Mouse (Mus musculus) ovary, adult 18-20 months (tissue): ENCODE data around the gene 2010315B03Rik.

Experiments
- DNase-seq: peaks from one replicate; pipeline ENCODE4 v3.0.0; 2022; ENCODE audit warnings: low spot score, mixed read lengths

Gene 2010315B03Rik

DNA sequence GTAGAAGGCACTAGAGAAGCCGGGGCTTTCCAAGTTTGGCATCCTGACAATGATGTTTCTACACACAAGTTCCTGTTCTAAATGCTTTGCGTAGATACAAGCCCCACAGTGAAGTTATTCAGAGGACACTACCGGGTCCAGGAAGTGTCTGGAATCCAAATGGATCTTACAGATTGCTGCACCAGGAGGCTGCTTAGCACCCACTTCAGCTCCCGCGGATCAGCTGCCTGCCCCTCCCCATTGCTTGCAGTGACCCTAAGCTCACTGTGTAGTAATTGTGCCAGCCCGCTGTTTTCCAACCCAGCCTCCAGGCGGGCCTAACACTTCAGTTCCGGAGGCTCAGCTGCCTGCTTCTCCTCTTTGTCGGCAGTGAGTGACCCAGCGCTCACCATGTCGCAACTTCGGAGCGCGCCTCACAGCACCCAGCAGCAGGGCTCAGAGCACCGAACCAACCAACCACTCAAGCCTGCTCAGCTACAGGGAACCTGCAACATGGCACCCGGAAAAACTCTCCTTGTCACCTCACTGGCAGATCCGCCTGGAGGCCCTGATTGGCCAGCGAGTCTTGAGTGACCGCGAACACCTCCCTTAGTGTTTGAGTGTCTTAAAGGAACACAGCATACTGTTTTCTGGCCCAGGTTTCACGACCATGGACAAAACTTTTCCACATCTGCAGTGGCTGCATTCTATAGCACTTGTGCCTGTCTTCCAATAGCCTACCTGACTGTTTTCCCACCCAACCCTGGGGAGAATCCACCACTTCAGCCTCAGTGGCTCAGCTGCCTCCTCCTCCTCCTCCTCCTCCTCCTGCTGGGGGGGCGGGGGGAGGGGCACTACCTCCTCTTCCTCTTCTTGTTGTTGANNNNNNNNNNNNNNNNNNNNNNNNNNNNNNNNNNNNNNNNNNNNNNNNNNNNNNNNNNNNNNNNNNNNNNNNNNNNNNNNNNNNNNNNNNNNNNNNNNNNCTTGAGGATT, at the start of gene 2010315B03Rik:
Gene 2010315B03Rik, minus strand, starts transcription at position 526 of the 972 bp plus-strand sequence.
- peak; percentile 80 for DNase-seq

DNA sequence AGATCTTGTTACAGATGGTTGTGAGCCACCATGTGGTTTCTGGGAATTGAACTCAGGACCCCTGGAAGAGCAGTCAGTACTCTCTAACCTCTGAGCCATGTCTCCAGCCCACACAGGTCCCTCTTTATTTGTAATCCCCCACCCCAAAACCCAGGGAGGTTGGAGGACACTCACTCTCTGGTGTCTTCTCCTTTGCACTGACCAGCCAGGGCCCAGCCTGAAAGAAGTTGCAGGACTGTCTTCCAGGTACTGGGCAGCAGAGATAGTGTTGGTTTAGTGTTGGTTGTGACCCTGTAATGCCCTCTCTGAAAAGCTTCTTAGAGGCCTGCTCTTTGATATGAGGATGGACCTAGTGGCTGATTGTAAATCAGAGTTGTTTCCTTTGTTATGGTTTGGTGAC, 994 bp downstream of the 2010315B03Rik start:
- no peak for DNase-seq

DNA sequence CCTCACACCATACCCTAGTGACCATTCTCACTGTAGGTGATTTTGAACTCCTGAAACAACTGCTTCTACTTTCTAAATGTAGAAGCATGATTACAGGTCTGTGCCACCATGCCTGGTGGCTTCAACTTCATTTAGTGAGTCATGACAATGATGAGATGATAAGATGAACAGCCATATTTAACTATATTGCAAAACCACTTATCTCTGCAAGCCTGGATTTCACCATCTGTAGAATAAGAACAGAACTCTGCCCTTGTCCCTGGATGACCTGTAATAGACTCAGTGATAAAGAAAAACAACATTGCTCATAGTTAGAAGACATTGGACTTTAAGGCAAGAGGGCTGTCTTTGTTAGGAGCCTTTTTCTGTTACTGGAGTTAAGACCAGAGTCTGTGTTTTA, 24.2 kb downstream of the 2010315B03Rik start:
- no peak for DNase-seq

DNA sequence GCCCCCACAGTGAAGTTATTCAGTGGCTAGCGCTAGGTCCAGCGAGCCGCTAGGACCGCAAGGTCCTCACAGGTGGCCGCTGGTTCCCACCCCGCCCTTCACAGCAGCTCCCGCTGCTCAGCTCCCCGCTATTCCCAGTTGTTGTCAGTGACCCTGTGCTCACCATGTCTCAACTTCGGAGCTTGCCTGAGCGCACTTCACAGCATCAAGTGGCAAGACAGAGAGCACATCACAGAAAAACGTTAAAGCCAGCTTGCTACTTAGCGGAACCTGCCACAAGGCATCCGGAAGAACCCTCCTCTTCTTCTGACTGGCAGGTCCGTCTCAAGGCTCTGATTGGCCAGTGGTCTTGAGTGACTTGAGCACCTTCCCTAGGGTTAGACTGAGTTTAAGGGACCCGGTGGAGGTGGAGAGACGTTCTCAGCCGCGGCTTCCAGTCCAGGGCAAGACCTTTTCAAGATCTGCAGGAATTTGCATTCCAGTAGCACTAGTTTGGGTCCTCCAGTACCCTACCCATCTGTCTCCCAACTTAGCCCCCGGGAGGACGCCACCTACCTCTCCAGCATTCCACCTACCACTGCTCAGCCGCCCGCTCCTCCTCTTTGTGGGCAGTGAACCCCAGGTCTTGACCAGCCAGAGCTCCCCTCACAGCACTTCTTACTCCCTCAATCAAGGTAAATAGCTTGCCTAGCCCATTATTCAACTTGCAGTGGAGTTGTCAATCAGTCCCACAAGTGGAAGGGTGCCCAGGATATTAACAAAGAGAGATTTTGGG, 30.4 kb downstream of the 2010315B03Rik start:
- DNase-seq: peak; percentile 80

DNA sequence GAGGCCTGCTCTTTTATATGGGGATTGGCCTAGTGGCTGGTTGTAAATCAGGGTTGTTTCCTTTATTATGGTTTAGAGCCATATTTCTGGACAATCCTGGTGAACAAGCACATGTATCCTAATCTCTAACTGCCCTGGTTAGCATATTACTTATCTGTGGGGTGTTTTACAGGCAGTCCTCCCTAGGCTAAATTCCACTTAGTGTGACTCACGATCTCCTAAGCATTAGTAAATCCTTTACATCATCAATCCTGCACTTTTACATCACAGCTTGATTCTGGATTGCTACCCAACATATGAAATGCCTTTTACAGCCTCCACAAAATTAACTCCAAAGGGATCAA, 31.1 kb downstream of the 2010315B03Rik start:
- no peak for DNase-seq

DNA sequence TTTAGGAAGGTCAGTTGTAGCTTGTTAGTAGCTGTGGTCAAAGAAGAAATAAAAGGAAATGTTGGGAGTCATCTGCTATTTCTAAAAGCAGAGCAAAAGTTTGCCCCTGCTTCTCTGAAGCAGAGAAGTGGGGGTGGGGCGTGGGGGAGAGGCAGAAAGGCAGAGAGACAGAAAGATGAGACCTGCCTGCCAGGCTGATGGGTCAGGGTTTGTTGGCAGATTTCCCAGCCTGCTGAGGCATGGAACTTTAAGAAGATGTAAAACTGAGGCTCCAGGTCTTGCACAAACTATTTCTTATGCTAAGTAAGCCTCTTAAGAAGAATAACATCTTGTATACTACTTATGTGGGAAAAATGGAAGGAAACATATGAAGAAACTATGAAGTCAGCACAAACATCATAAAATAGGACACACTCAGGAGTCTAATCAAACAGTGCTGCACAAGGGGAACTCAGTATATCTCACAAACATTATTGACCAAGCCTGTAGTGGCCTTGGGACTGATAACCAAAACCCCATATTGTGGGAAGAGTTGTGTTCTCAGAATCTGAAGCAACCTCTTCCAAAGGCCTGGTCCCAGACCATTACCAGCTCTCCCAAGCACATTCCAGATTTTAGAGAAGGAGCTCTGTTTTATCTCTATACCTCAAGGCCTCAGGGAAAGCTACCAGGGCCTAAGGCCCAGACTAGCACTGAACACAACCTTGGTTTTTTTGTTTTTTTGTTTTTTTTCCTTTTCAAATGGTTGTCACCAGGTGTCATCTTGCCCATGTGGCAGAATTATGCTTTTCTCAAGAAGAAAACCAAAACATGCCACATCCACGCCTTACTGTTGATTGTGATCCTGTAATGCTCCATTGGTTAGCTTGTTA, 31.7 kb downstream of the 2010315B03Rik start:
- no peak for DNase-seq

DNA sequence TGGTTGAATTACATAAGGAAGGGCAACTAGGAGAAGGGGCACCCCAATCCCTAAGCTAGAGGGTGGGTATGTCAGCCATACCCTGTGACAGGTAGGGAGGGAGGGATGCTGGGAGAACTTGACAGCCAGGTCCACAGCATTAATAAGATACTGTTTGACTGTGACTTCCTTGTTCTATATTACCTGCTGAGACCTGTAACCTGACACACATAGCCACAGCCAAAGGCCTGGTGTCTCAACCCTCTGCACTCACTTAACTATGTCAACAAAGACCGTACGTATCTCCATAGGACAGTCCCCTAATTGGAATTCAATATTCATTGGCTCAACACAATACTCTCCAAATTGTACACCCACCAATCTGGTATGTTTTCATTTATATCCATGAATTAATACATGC, 33.2 kb downstream of the 2010315B03Rik start:
- no peak for DNase-seq

DNA sequence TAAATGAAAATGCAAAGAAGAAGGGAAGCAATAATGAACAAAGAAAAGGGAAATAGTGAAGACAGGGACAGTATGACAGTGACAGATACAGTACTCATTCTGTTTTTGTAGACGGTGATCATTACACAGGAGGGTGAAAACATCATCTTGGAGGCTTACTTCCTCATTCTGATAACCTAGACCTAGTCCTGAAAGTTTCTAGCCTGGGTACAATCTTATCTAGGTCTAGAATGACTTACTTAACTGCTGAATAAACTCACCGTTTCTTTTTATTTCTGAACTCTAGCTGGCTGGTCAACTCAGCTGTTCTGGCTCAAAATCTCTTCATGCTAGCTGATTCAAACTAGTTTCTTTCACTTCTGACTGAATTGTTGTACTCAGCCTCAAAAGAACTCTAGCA, 37.4 kb downstream of the 2010315B03Rik start:
- no peak for DNase-seq

DNA sequence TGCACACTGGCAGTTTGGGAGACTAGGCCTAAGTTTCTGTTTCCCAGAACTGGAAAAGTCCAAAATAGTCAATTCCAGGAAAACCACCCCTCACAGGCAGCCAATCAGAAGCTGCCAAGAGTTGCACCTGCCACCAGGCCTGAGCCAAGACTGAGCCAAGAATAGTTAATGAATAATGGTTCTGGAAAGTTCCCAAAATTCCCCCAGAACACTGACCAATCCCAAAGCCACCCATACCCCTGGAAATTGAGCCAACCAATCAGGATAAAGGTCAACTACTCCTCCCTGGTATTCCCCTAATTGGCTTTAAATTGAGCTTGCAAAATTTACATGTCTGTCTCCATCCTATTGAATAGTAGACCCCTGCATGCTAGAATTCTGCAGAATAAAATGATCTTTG, 39.3 kb downstream of the 2010315B03Rik start:
- DNase-seq: no peak

DNA sequence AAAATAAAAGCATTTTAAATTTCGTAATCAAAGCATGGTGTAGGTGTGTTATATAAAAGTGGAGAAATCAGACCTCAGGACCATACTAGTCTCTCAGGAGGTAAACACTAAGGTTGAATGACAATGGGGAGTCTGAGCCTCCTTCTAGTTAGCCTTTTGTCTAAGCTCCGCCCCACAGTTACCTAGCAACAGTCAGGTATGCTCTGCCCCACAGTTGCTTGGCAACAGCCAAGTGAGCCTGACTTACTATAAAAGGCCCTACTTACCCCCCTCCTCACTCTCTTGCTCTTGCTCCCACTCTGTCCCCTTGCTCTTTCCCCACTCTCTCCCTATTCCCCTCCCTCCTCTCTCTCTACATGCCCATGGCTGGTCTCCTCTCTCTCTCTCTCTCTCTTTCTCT, 44.6 kb downstream of the 2010315B03Rik start:
- DNase-seq: no peak

DNA sequence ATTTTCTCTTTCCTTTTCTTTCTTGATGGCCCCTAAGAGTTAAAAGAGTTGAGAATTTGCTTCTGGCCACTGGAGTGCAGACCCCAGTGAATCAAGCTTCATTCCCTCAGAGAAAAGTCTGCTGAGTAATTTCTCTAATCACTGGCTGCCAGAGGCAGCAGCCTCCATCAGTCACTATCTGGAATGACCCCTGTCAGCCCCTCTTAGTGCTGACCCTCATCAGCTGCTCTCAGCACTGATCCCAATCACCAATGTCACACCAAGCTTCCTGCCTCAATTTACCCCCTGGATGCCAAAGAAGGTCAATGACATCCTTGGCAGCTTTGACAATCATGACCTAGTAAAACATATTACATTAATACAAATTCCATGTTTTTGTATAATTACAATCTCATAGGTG, 45.0 kb downstream of the 2010315B03Rik start:
- DNase-seq: no peak

DNA sequence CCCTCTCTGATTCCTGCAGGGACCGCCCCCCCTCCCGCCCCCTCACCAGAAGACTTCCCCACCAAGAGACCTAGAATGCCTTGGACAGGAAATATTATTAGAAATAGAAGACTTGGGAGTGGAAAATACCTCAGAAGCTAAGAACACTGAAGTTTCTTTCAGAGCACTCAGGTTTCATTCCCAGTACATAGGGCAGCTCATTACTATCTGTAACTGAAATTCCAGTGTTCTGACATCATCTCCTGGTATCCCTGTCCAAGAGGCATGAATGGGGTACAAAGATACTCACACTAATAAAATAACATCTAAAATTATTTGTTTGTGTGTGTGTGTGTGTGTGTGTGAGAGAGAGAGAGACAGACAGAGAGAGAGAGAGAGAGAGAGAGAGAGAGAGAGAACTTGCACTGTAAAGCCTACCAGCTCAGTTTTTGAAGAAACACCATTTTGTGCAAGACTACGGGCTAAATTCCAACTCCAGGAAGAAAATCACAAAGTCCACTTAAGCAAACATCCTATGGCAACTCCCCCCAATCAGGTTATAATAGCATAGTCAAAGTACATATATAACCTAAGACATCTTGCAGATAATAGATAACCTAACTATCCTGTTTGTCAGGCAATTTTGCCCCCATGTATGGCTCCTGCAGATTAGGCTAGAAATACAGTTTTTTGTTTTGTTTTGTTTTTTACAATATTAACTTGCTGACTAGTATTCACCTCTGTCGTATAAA, 49.3 kb downstream of the 2010315B03Rik start:
- no peak for DNase-seq

DNA sequence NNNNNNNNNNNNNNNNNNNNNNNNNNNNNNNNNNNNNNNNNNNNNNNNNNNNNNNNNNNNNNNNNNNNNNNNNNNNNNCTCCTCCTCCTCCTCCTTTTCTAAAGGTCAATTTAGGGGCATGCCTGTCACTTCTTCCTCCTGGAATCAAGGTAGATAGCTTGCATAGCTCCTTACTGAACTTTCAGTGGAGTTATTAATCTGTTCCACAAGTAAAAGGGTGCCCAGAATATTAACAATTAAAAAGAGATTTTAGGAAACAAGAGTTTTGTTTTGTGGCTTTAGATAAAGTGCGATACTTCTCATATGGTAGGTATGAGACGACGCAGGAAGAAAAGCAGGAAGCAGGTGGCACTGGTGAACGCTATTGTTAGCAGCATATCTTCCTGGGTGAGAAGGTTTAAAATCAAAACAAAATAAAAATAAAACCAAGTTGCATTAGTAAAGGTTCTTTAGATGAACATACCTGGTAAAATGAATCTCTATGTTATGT, 54.4 kb downstream of the 2010315B03Rik start:
- DNase-seq: no peak

DNA sequence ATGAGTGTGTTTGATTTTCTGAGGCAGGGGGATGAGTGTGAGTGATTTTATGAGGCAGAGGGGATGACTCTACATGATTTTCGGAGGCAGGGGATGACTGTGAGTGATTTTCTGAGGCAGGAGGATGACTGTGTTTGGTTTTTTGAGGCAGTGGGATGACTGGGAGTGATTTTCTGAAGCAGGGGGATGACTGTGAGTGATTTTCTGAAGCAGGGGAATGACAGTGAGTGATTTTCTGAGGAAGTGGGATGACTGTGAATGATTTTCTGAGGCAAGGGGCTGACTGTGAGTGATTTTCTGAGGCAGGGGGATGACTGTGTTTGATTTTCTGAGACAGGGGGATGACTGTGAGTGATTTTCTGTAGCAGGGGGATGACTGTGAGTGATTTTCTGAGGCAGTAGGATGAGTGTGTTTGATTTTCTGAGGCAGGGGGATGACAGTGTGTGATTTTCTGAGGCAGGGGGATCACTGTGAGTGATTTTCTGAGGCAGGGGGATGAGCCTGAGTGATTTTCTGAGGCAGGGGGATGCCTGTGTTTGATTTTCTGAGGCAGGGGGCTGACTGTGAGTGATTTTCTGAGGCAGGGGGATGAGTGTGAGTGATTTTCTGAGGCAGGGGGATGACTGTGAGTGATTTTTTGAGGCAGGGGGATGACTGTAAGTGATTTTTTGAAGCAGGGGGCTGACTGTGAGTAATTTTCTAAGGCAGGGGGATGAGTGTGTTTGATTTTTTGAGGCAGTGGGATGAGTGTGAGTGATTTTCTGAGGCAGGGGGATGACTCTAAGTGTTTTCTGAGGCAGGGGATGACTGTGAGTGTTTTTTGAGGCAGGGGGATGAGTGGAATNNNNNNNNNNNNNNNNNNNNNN, 55.1 kb downstream of the 2010315B03Rik start:
- peak; percentile 17 for DNase-seq

DNA sequence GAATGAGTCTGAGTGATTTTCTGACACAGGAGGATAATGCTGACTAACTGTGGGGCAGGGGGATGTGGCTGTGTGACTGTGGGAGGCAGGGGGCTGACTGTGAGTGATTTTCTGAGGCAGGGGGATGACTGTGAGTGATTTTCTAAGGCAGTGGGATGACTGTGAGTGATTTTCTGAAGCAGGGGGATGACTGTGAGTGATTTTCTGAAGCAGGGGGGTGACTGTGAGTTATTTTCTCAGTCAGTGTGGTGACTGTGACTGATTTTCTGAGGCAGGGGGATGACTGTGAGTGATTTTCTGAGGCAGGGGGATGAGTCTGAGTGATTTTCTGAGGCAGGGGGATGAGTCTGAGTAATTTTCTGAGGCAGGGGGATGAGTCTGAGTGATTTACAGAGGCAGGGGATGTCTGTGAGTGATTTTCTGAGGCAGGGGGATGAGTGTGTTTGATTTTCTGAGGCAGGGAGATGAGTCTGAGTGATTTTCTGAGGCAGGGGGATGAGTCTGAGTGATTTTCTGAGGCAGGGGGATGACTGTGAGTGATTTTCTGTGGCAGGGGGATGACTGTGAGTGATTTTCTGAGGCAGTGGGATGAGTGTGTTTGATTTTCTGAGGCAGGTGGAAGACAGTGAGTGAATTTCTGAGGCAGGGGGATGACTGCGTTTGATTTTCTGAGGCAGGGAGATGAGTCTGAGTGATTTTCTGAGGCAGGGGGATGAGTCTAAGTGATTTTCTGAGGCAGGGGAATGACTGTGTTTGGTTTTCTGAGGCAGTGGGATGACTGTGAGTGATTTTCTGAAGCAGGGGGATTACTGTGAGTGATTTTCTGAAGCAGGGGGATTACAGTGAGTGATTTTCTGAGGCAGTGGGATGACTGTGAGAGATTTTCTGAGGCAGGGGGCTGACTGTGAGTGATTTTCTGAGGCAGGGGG, 56.0 kb downstream of the 2010315B03Rik start:
- peak; percentile 11 for DNase-seq

DNA sequence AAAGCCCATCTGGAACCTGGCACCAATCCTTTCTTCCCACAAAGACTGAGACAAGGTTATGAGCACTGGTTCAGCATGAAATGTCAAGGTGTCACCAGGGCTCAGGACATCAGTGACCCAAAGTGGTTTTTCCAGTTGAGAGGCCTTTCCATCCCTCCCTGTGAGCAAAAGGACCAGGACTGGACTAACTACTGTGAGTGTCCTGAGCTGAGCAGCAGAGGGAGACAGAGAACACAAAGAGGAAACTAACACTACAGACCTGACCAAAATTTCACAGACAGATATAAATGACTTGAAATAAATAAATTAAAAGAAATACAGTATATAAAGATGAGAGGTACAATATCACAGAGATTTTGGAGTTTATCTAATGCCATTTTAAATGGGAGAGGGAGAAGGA, 61.1 kb downstream of the 2010315B03Rik start:
- DNase-seq: no peak
